Mouse (Mus musculus) bone marrow, adult 2 months (tissue): ENCODE results near the gene Mrpl28.
"Not testable (repeated sequence)": the region's sequence is repeated elsewhere in the genome, so short reads cannot be mapped to it uniquely, and the experiment has no call there.

Source experiments
- CTCF ChIP-seq: fragments of 200-500 bp; IDR thresholded peaks from 2 replicates; pipeline ENCODE4 v1.5.1; 2011; ENCODE audit warnings: low read length, control low read depth; ENCODE audit not compliant: control insufficient read depth, insufficient read depth
- POLR2A ChIP-seq: fragments of 200-500 bp; IDR thresholded peaks from 2 replicates; pipeline ENCODE4 v1.6.1; 2011; ENCODE audit warnings: low read depth, mild to moderate bottlenecking, control low read depth, low read length, borderline replicate concordance; ENCODE audit not compliant: control insufficient read depth

GRCm38 (mm10) chr17:26099316-26099715 lies 24.0 kb upstream of the Mrpl28 start:
- not testable (repeated sequence) for TF ChIP-seq CTCF, POLR2A
